Mouse (Mus musculus): Measurements from ENCODE around the gene Sympk.

Sympk gene

DNA sequence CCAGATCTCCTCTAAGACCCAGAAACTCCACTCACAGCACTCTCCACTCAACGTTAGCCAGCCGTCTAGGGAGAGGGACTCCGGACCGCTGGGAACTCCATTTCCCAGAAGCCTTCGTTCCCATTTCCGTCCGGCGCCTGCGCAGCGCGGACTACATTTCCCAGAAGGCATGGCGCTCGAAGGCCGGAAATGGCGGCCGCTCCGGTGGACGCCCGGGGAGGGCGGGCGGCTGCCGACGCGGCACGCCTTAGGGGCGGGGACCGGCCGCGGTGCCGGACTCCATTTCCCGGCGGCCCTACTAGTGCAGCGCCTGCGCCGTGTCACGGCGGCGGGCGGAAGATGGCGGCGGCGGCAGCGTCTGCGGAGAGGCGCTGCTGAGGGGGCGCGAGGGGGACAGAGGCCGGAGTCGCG lies at the start of gene Sympk:
Gene Sympk, plus strand, starts transcription at position 282 of the 411 bp plus-strand sequence.
- DNase-seq (ENCODE audit: low read depth) = peak; percentile 98

DNA sequence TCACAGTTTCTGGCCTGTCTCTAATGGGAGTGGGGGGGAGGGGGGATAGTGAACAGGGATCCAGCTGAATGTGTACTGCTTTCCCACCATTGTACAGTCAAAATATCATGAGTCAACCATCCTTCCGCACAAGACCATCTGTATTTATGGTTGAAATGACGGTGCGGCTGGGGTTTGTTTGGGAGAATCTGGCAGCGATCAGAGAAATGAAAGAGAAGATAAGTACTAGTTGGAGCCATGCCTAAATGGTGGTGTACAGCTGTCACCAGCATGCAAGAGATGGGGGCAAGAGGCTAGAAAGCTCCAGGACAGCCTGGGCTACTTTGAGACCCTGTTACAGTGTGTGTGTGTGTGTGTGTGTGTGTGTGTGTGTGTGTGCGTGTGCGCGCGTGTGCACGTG lies 45.8 kb upstream of the Sympk start:
- peak; percentile 14 for DNase-seq (ENCODE audit: low read depth)

DNA sequence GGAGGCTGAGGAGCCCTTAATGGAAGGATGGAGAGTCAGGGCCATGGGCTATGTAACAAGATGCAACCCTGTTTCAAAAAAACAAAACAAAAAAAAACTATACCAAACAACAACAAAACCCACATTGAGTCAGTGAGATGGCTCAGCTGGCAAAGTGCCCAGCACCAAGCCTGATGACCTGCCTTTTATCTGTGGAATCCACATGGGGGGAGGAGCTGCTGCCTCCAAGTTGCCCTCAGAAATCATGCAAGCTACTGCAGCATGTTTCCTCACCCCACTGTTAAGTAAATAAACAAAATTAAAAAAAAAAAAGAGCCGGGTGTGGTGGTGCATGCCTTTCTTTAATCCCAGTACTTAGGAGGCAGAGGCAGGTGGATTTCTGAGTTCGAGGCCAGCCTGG lies 37.7 kb upstream of the Sympk start:
- DNase-seq (ENCODE audit: low read depth) = no peak

DNA sequence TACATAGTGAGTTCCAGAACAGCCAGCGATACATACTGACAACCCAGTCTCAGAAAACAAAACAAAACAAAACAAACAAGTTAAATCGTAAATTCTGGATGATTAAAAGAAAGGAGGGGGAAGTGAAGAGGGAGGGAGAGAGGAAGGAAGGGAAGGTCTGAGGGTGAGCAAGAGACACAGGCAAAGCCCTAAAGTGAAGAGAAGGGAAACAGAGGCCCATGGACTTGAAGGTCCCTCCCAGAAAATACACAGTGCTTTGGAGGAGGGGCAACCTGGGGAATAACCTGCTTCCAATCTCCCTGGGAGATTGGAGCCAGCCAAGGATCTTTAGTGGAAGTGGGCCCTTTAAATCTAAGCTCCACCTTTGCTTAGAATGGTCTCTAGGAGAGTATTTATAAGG lies 37.1 kb upstream of the Sympk start, which contains the start of gene Nanos2:
Gene Nanos2, plus strand, starts transcription at position 301 of the 400 bp plus-strand sequence.
- DNase-seq (ENCODE audit: low read depth) = no peak

DNA sequence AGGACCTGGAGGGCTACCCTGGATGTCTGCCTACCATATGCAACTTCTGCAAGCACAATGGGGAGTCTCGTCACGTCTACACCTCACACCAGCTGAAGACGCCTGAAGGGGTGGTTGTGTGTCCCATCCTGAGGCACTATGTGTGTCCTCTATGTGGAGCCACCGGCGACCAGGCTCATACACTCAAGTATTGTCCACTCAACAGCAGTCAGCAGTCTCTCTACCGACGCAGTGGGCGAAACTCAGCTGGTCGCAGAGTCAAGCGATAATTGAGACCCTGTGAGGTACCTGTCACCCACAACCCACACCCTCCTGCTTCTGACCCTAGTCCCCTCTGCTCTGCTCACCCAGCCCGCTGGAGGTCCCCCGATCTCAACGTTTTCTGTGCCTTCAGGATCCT lies 36.4 kb upstream of the Sympk start:
- no peak for DNase-seq (ENCODE audit: low read depth)

DNA sequence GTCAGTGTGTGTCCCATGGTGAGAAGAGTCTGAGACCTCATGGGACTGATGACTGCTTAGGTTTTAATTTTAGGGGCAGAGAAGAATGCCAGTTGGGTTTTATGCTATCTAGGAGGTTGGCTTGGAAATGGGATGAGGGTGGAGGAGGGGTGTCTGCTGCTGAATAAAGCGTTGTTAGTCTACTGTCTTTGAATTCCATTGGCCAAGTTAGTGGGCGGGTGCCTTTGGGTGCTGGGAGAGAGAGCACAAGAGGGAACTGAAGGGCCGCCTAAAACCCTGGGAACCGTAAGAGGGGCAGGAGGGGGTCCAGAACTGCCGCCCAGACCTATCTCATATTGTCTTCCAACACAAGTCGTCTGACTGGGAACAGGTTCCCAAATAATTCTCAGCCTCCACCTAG lies 35.4 kb upstream of the Sympk start:
- no peak for DNase-seq (ENCODE audit: low read depth)

DNA sequence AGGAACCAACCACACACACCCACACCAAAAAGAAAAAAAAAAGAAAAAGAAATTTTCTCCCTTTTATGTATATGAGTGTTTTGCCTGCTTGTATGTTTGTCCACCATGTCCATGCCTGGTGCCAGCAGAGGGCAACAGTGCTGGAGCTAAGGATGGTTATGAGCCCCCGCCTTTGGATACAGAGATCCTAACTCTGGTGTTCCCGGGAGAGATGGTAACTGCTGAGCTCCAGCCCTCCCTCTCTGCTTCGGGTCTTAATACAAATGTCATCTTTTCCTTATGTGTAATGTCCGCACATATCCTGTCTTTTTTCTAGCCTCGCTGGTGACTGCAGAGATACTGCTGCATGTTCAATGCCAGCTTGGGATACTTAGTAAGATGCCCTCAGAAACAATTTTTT lies 34.2 kb upstream of the Sympk start:
- peak; percentile 66 for DNase-seq (ENCODE audit: low read depth)

DNA sequence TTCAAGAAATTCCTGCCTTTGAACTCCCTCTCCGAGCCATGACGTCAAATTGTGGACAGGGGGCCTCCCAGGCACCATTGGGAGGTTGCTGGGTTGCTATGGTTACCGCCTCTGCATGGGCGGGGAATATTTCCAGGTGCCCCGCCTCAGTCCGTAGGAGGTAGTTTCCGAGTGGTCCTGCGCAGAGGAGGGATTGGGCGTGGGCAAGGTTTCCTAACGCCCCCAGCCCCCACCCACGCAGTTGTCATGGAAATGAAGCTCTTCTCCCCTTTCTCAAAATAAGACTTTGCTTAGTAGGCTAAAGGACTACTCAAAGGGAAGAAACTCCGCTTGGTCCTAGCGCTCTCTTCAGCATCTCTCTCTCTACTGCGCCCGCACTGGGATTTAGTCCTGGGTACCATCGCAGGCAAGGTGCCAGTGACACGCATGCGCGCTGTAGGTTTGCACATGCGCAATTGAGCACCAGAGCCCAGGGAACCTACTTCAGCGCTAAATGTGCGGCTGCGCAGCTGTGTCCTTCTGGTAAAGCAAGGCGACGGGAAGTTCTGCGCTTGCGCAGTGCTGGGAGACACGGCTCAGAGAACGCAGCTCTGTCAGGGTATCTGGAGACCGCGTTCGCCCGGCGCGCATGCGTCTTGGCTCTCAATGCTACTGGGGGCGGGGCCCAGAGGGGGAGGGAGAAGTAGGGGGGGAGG lies 33.4 kb upstream of the Sympk start, which contains the start of gene Mypop:
Gene Mypop, plus strand, starts transcription at position 645 of the 695 bp plus-strand sequence.
- peak; percentile 100 for DNase-seq (ENCODE audit: low read depth)

DNA sequence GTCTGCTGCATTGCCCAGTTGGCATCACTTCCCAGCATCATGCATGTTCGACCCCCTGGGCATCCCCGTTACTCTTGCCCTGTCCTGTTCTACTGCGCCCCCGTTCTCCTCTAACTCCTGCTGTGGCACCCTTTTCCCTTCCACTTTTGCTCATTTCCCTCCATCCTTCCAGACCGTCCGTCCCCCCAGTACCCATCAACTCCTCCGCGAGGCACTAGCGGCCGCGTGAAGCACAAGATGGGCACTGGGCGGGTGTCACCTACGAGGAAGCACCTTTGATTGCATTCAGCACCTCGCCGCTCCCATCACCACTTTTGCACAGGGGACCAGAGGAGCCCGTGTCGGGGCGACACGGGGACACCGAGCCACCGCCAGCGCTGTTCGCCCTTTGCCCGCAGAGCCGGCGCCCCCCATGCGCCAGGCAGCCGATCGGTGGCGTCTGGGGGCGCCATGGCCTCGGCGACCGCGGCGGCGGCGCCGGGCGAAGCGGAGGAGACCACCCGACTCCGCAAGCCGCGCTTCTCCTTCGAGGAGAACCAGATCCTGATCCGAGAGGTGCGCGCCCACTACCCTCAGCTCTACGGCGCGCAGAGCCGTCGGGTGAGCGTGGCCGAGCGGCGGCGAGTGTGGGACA lies 32.4 kb upstream of the Sympk start:
- DNase-seq (ENCODE audit: low read depth) = peak; percentile 49

DNA sequence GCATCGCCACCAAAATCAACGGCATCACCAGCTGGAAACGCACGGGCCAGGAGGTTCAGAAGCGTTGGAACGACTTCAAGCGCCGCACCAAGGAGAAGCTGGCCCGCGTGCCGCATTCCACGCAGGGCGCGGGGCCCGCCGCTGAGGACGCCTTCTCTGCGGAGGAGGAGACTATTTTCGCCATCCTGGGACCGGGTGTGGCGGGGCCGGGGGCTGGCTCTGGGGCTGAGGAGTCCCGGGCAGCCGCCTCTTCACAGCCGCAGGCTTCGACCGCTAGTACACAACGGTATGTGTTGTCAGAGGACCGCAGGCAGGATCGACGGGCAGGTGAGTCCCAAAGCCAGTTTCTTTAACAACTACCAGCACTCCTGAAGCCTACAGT lies 31.9 kb upstream of the Sympk start:
- peak; percentile 32 for DNase-seq (ENCODE audit: low read depth)

DNA sequence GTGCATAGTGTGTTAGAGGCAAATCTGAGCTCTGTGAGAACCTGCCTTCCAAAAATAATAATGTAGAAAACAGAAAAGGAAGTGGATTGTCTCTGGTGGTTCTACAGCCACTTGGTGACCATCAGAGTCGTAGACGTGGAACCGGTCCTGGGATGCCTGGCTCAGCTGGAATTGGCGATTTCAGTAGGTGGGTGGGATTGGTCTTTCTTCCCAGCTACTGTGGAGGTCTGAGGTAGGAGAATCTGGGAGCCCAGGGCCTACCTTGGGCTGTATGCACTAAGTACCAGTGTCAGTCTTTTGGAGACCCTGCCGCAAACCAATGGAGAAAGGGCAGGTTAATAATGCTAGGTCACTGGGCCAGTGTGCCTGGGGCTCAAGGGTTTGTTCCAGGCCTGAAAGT lies 31.1 kb upstream of the Sympk start:
- DNase-seq (ENCODE audit: low read depth) = no peak

DNA sequence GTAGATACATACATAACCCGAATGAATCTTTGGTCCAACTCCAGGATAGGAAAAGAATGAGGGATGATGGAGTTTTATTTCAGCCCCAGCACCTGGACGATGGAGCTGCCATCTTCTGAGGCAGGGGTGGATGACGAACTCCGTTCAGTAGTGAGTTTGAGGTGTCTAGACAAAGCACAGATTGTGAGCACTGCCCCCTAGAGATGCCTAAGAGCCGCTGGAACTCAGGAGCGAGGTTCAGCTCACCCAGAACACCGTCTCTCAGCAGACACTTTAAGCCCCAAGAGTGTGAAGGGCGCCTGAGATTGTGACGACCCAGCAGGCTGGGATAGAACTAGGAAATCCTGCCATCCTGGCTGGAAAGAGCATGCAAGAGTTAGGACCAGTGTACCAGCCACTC lies 25.3 kb upstream of the Sympk start:
- DNase-seq (ENCODE audit: low read depth) = no peak

DNA sequence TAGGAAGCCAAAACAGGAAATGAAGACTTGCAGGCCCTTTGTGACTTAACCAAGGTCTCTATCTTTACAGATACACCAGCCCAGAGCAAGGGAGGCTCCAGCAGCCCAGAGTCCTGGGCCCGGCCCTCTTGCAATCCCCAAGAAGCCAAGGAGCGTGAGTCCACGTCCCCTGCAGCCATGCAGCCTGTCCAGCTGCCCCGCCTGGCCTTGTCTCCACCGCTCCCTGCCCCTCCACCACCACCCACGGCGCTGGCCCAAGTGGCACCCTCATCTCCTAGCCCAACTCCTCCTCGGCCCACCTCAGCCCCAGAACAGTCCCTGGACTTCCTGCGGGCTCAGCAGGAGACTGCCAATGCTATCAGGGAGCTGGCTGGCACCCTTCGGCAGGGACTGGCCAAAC lies 23.8 kb upstream of the Sympk start:
- DNase-seq (ENCODE audit: low read depth) = no peak

DNA sequence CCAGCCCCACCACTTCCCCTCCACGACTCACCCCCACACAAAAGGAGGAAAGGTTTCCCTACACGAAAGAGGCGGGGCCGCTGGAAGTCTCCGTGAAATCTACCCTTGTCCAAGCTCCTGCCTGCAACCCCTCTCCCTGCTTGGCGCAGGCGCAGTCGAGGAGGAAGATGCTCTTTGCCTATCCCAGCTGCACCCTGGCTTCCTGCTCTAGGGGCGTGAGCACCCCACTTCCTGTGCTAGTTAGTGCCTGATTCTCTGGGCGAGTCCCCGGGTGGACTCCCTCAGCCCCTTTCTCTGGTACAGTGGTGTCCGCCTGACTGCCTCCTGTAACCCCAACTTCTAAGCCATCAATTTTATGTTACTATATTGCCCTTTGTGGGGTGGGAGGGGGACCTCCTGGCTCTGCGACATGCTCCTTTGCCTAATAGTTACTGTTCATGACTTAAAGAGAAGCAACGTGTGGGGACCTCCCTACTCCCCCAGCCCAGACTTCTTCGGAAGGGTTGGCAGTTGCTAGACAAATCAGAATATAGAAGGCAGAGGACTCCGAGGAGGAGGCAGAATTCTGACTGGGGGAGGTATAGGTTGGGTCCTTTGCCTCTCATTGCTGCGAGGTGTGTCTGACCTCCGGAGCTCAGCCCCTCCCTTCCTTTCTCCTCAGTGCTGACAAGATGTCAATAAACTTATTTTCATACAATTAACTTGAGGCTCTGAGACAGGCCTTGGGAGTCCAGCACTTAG lies 22.9 kb upstream of the Sympk start:
- no peak for DNase-seq (ENCODE audit: low read depth)

DNA sequence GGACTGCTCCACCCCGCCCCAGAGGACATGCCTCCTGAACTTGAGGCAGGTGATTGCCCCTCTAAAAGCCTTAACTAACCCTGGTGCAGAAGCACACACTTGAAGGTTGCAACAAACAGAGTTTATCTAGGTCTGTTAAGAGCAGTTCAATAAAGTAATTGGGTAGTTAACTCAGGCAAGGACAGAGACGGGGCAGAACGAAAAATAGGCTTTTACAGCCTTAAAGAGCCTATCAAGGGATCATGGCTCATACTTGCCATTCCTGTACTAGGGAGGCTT lies 22.4 kb upstream of the Sympk start:
- DNase-seq (ENCODE audit: low read depth) = no peak

DNA sequence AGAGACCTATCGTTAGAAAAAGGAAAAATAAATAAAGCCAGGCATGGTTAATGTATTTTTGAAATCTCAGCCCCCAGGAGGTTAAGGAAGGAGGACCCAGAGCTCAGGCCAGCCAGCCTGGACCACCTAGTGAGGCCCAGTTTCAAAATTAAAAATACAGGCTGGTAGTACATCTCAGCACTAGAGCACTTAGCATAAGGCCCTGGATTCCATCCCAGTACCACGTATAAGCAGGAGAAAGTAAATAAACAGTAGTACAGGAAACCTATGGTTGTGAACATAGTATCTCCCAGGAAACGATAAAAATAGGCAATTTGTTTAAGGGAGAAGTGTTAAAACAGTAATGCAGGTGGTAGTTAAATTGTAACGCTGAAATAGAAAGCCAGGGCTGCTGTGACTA lies 22.1 kb upstream of the Sympk start:
- peak; percentile 54 for DNase-seq (ENCODE audit: low read depth)

DNA sequence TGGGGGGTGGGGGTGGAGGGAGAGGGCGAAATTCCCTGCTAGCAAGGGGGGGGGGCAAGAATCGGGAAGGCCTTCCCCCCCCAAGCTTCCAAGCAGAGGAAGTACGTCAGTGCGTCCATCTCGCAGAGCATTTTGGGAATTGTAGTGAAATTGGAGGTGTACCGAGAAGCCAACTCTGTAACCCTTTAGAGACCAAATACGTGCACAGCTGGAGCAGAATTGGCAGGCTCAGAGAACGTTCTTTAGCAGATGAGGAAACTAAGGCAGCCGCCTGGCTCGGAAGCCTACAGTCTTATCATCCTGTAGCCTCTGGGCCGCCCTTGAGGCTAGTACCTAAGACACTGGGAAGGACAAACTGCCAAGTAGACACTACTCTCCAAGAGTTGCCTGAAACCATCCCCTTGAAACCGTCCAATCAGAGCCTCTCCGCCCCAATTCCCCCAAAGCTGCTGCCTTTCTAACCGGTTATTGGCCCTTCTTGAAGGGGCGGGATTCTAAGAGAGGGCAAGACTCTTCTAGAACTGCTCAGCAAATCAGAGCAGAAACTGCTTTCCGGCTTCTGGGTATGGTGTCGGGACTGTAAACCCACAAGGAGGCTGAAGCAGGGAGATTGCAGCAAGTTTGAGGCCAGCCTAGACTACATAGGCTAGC lies 21.2 kb upstream of the Sympk start:
- DNase-seq (ENCODE audit: low read depth) = peak; percentile 93

DNA sequence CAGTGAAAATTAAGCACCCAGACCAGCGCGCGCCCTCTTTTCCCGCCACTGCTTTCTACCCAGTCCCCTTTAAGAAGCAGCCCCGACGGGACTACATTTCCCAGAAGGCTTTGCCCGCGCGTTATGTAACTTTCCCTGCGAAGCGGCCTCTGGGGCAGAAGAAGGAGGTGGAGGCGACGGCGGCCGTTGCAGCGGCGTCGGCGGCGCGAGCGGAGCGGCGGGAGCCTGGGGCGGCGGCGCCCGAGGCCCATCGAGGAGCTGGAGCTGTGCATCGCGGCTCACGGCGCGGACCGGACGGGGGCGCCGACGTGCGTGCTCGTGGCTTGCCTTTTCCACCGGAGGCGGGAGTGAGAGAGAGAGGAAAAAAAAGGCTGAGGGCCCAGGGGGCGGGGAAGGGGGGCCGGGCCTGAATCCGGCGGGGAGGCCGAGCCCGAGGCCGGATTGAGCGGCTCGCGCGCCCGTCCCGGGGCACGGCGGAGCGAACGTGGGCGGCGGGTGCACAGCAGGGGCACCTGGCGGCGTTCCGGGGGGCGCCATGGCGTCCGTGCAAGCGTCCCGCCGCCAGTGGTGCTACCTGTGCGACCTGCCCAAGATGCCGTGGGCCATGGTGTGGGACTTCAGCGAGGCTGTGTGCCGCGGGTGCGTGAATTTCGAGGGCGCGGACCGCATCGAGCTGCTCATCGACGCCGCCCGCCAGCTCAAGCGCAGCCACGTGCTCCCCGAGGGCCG lies 20.1 kb upstream of the Sympk start, which contains the start of gene Irf2bp1:
Gene Irf2bp1, plus strand, starts transcription at position 143 of the 729 bp plus-strand sequence.
- peak; percentile 95 for DNase-seq (ENCODE audit: low read depth)

DNA sequence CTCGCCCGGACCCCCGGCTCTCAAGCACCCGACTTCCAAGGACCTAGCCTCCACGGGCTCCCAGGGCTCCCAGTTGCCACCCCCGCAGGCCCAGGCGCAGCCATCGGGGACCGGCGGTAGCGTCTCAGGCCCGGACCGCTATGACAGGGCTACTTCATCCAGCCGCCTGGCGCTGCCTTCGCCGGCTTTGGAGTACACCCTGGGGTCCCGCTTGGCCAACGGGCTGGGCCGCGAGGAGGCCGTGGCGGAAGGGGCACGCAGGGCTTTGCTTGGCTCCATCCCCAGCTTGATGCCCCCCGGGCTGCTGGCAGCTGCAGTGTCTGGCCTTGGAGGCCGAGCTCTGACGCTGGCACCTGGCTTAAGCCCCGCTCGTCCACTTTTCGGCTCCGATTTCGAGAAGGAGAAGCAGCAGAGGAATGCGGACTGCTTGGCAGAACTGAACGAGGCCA lies 19.5 kb upstream of the Sympk start:
- DNase-seq (ENCODE audit: low read depth) = peak; percentile 71

DNA sequence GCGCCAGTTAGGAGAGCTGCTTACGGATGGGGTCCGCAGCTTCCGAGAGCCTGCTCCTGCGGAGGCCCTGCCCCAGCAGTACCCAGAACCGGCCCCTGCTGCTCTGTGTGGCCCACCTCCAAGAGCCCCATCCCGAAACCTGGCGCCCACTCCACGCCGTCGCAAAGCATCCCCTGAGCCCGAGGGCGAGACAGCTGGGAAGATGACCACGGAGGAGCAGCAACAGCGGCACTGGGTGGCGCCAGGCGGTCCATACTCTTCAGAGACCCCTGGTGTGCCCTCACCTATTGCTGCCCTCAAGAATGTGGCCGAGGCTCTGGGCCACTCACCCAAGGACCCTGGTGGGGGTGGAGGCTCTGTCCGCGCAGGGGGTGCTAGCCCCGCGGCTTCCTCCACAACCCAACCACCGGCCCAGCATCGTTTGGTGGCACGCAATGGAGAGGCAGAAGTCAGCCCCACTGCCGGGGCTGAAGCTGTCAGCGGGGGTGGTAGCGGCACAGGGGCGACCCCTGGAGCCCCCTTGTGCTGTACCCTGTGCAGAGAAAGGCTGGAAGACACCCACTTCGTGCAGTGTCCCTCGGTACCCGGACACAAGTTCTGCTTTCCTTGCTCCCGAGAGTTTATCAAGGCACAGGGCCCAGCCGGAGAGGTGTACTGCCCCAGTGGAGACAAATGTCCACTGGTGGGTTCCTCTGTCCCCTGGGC lies 18.6 kb upstream of the Sympk start:
- DNase-seq (ENCODE audit: low read depth) = no peak

DNA sequence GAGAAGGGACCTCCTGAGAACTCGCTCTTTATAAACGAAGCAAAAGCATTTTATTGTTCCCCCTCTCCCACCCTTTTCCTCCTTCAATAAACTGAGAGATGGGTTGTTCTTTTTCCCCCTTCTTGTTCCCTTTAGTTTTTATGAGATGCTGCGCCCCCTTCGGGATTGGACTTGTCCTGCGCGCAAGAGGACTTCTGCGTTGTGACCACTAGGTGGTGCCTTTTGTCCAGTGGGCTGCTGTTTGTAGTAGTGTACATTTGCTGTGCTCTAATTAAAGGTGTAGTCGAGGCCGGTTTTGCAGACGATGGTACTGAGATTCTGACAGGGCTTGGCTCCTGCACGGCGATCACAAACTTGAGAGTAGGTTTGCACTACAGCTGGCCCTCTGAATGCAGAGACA lies 17.7 kb upstream of the Sympk start:
- peak; percentile 94 for DNase-seq (ENCODE audit: low read depth)

Data from NIH3T3 (cell line).